Mouse (Mus musculus): Measurements from ENCODE around the gene 5031410I06Rik. TPM values are rescaled to one million over a fixed set of nuclear protein-coding genes. Genes with fewer than 3 reads are reported as not detected.
"Not testable (repeated sequence)": the region's sequence is repeated elsewhere in the genome, so short reads cannot be mapped to it uniquely, and the experiment has no call there.

5031410I06Rik gene
- polyA plus RNA-seq (2012; rRNA removed) = not detected in 2 replicates

DNA sequence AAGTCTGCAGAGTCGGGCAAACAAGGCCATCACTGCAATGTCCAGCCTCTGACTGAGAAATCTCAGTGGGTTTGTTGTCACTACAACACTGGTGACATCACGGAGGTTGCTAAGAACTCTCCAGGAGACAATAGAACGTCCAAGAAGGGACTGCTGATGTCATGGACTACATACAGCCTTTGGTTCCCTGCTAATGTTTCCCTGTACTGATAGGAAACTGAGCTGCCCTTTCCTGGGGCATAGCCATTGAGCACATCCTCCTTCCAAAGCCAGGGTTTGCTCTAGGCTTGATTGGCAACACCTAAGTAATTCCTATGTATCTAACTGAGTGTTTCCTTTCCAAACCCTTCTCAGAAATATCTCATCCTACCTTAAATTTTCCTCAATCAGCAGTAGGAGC, at the start of gene 5031410I06Rik:
TSS of gene 5031410I06Rik (minus strand) at position 101 of the 400 bp plus-strand sequence.
- H3K4me1 ChIP-seq (ENCODE audit: control insufficient read depth, insufficient read depth, insufficient read length); DNase-seq (ENCODE audit: low read depth in 1 of 2, low spot score in 2 of 2); H3K27me3 ChIP-seq (ENCODE audit: control insufficient read depth, insufficient read depth, low read length); H3K4me3 ChIP-seq (ENCODE audit: extremely low read depth, insufficient read depth, insufficient read length); H3K36me3 ChIP-seq (ENCODE audit: control insufficient read depth, insufficient read depth, low read length); H3K27ac ChIP-seq (ENCODE audit: insufficient read depth, low read length): not testable (repeated sequence)
- no CpG with 5 or more reads among the region's 3 CpGs for WGBS

DNA sequence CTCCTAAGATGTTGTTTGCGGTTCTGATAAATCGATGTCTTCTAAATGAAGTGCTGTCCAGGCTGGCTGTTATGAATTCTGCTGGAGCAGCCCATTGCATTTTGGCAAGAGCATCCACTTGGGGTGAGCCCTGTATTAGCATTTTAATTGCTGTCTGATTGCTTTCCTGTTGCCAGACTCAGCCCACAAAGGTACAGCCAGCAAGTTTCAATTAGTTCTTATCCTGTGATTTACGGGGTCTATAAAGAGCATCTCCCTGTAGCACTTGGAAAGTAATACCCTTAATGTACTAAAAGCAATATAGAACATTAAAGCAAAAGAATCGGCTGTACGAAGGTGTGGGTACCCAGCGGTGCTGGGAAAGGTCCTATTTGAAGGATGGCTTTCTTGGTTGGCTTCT, 37.7 kb upstream of the 5031410I06Rik start:
- H3K4me3 ChIP-seq (ENCODE audit: extremely low read depth, insufficient read depth, insufficient read length) = no peak overlapping the region
- 86% methylated on average over 6 of the region's 6 CpGs for WGBS
- no peaks in the 10 kb centered on the region for H3K36me3 ChIP-seq (ENCODE audit: control insufficient read depth, insufficient read depth, low read length)
- no peak overlapping the region for H3K27ac ChIP-seq (ENCODE audit: insufficient read depth, low read length)
- H3K4me1 ChIP-seq (ENCODE audit: control insufficient read depth, insufficient read depth, insufficient read length) = no peaks in the 10 kb centered on the region
- TF ChIP-seq CTCF (IDR thresholded peaks at IDR 0.05; ENCODE audit: extremely low read depth, insufficient read depth, insufficient read length, insufficient replicate concordance) = no peak
- no peak for TF ChIP-seq POLR2A (IDR thresholded peaks at IDR 0.05; ENCODE audit: low read depth, low read length)
- H3K27me3 ChIP-seq (ENCODE audit: control insufficient read depth, insufficient read depth, low read length) = no peaks in the 10 kb centered on the region
- DNase-seq (ENCODE audit: low read depth in 1 of 2, low spot score in 2 of 2) = no peak

DNA sequence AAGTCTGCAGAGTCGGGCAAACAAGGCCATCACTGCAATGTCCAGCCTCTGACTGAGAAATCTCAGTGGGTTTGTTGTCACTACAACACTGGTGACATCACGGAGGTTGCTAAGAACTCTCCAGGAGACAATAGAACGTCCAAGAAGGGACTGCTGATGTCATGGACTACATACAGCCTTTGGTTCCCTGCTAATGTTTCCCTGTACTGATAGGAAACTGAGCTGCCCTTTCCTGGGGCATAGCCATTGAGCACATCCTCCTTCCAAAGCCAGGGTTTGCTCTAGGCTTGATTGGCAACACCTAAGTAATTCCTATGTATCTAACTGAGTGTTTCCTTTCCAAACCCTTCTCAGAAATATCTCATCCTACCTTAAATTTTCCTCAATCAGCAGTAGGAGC, 16.2 kb upstream of the 5031410I06Rik start, which contains the start of gene Gm10220:
TSS of gene Gm10220 (minus strand) at position 101 of the 400 bp plus-strand sequence.
- not testable (repeated sequence) for DNase-seq (ENCODE audit: low read depth in 1 of 2, low spot score in 2 of 2); H3K36me3 ChIP-seq (ENCODE audit: control insufficient read depth, insufficient read depth, low read length); H3K27me3 ChIP-seq (ENCODE audit: control insufficient read depth, insufficient read depth, low read length); H3K4me3 ChIP-seq (ENCODE audit: extremely low read depth, insufficient read depth, insufficient read length); H3K27ac ChIP-seq (ENCODE audit: insufficient read depth, low read length); H3K4me1 ChIP-seq (ENCODE audit: control insufficient read depth, insufficient read depth, insufficient read length)
- WGBS = no CpG with 5 or more reads among the region's 3 CpGs

DNA sequence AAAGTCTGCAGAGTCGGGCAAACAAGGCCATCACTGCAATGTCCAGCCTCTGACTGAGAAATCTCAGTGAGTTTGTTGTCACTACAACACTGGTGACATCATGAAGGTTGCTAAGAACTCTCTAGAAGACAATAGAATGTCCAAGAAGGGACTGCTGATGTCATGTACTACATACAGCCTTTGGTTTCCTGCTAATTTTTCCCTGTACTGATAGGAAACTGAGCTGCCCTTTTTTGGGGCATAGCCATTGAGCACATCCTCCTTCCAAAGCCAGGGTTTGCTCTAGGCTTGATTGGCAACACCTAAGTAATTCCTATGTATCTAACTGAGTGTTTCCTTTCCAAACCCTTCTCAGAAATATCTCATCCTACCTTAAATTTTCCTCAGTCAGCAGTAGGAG, 16.0 kb downstream of the 5031410I06Rik start, which contains the start of gene Gm10471:
TSS of gene Gm10471 (minus strand) at position 101 of the 400 bp plus-strand sequence.
- not testable (repeated sequence) for H3K4me3 ChIP-seq (ENCODE audit: extremely low read depth, insufficient read depth, insufficient read length); H3K4me1 ChIP-seq (ENCODE audit: control insufficient read depth, insufficient read depth, insufficient read length); H3K36me3 ChIP-seq (ENCODE audit: control insufficient read depth, insufficient read depth, low read length); H3K27ac ChIP-seq (ENCODE audit: insufficient read depth, low read length); H3K27me3 ChIP-seq (ENCODE audit: control insufficient read depth, insufficient read depth, low read length); DNase-seq (ENCODE audit: low read depth in 1 of 2, low spot score in 2 of 2)
- 67% methylated on average over 1 of the region's 1 CpGs for WGBS

DNA sequence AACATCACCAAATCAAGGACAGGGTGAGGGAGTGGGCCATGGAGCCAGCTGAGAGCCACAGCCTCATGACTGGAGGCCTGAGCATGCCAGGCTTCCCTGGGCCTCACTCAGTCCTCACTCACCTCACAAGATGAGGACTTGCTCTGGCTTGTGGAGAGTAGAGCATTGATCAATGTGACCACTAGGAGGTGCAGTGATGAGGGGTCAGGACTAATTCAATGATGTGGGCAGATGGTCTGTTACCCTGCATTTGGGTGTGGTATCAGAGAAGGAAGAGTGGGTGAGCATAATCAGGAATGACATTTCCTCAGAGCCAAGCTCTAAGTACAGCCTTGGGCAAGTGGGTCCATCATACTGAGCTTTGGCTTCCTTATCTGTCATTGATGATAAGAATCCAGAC, 26.1 kb downstream of the 5031410I06Rik start:
- H3K27ac ChIP-seq (ENCODE audit: insufficient read depth, low read length); DNase-seq (ENCODE audit: low read depth in 1 of 2, low spot score in 2 of 2); H3K36me3 ChIP-seq (ENCODE audit: control insufficient read depth, insufficient read depth, low read length); H3K4me1 ChIP-seq (ENCODE audit: control insufficient read depth, insufficient read depth, insufficient read length); H3K4me3 ChIP-seq (ENCODE audit: extremely low read depth, insufficient read depth, insufficient read length); H3K27me3 ChIP-seq (ENCODE audit: control insufficient read depth, insufficient read depth, low read length): not testable (repeated sequence)

DNA sequence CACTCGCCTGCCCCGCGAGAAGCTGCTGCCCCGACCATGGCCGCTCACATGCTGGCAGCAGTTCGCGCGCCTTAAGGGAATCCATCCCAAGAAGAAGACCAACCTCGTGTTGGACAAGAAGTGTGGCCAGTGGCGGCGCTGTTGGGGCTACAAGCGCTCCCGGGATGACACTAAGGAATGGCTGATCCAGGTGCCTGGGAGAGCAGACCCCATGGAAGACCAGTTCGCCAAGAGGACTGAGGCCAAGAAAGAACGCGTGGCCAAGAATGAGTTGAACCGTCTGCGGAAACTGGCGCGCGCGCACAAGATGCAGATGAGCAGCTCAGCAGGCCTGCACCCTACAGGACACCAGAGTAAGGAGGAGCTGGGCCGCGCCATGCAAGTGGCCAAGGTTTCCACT, 34.4 kb downstream of the 5031410I06Rik start:
- no peak for TF ChIP-seq CTCF (IDR thresholded peaks at IDR 0.05; ENCODE audit: extremely low read depth, insufficient read depth, insufficient read length, insufficient replicate concordance)
- Histone ChIP-seq H3K36me3 (ENCODE audit: control insufficient read depth, insufficient read depth, low read length) (no peaks in the 10 kb centered on the region), H3K4me1 (ENCODE audit: control insufficient read depth, insufficient read depth, insufficient read length) (no peaks in the 10 kb centered on the region), H3K27ac (ENCODE audit: insufficient read depth, low read length) (no peak overlapping the region), H3K4me3 (ENCODE audit: extremely low read depth, insufficient read depth, insufficient read length) (no peak overlapping the region), H3K27me3 (ENCODE audit: control insufficient read depth, insufficient read depth, low read length) (no peaks in the 10 kb centered on the region)
- DNase-seq (ENCODE audit: low read depth in 1 of 2, low spot score in 2 of 2) = no peak
- 87% methylated on average over 24 of the region's 24 CpGs for WGBS

DNA sequence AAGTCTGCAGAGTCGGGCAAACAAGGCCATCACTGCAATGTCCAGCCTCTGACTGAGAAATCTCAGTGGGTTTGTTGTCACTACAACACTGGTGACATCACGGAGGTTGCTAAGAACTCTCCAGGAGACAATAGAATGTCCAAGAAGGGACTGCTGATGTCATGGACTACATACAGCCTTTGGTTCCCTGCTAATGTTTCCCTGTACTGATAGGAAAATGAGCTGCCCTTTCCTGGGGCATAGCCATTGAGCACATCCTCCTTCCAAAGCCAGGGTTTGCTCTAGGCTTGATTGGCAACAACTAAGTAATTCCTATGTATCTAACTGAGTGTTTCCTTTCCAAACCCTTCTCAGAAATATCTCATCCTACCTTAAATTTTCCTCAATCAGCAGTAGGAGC, 46.7 kb downstream of the 5031410I06Rik start, which contains the start of gene Gm7347:
TSS of gene Gm7347 (minus strand) at position 101 of the 400 bp plus-strand sequence.
- H3K4me1 ChIP-seq (ENCODE audit: control insufficient read depth, insufficient read depth, insufficient read length); H3K27me3 ChIP-seq (ENCODE audit: control insufficient read depth, insufficient read depth, low read length); H3K4me3 ChIP-seq (ENCODE audit: extremely low read depth, insufficient read depth, insufficient read length); H3K36me3 ChIP-seq (ENCODE audit: control insufficient read depth, insufficient read depth, low read length); H3K27ac ChIP-seq (ENCODE audit: insufficient read depth, low read length); DNase-seq (ENCODE audit: low read depth in 1 of 2, low spot score in 2 of 2): not testable (repeated sequence)
- no CpG with 5 or more reads among the region's 2 CpGs for WGBS

Other genes starting within 250 kb of the 5031410I06Rik start
- gene Gm21663, start 163.0 kb downstream of the 5031410I06Rik start, polyA plus RNA-seq (2012; rRNA removed) = not detected in 2 replicates
- not detected in 2 replicates for gene Gm21671, start 150.9 kb downstream of the 5031410I06Rik start, polyA plus RNA-seq (2012; rRNA removed)
- not detected in 2 replicates for gene Gm21680, start 132.7 kb downstream of the 5031410I06Rik start, polyA plus RNA-seq (2012; rRNA removed)
- gene Gm21698, start 116.7 kb downstream of the 5031410I06Rik start, polyA plus RNA-seq (2012; rRNA removed) = not detected in 2 replicates
- not detected in 2 replicates for gene Gm1979, start 100.6 kb downstream of the 5031410I06Rik start, polyA plus RNA-seq (2012; rRNA removed)
- not detected in 2 replicates for gene Gm5862, start 82.4 kb downstream of the 5031410I06Rik start, polyA plus RNA-seq (2012; rRNA removed)
- not detected in 2 replicates for gene Speer4a, start 65.8 kb downstream of the 5031410I06Rik start, polyA plus RNA-seq (2012; rRNA removed)
- not detected in 2 replicates for gene Gm7347, start 46.8 kb downstream of the 5031410I06Rik start, polyA plus RNA-seq (2012; rRNA removed)
- gene Gm10471, start 16.1 kb downstream of the 5031410I06Rik start, polyA plus RNA-seq (2012; rRNA removed) = not detected in 2 replicates
- gene Gm10220, start 16.1 kb upstream of the 5031410I06Rik start, polyA plus RNA-seq (2012; rRNA removed) = not detected in 2 replicates
- not detected in 2 replicates for gene Gm7361, start 152.3 kb upstream of the 5031410I06Rik start, polyA plus RNA-seq (2012; rRNA removed)